Mouse (Mus musculus) brain, embryonic 14.5 days (tissue): ENCODE data around the gene Slc1a7. TPM values are rescaled to one million over a fixed set of nuclear protein-coding genes. Genes with fewer than 3 reads are reported as not detected.

ENCODE experiments used
- DNase-seq: peaks from one replicate; pipeline ENCODE4 v3.0.0-alpha.2; 2011; ENCODE audit warnings: low read depth
- CTCF ChIP-seq: fragments of 200-500 bp; IDR thresholded peaks from 2 replicates; pipeline ENCODE4 v1.5.1; 2012; ENCODE audit warnings: inconsistent platforms, mild to moderate bottlenecking, moderate library complexity, borderline replicate concordance; ENCODE audit not compliant: insufficient read depth, insufficient read length; ENCODE audit errors: extremely low read depth
- POLR2A ChIP-seq: fragments of 200-500 bp; IDR thresholded peaks from 2 replicates; pipeline ENCODE4 v1.6.1; 2012; ENCODE audit warnings: mild to moderate bottlenecking, inconsistent platforms, borderline replicate concordance; ENCODE audit not compliant: poor library complexity, insufficient read depth, insufficient read length, severe bottlenecking; ENCODE audit errors: extremely low read depth
- polyA plus RNA-seq: library from polyadenylated mRNA; depleted of rRNA; stranded (reverse); fragments of >200 nt; gene quantifications from 2 replicates; pipeline ENCODE4 v1.2.3, GENCODE M21; 2012

The Slc1a7 gene
- polyA plus RNA-seq, 1 experiment: 0.10 TPM

DNA sequence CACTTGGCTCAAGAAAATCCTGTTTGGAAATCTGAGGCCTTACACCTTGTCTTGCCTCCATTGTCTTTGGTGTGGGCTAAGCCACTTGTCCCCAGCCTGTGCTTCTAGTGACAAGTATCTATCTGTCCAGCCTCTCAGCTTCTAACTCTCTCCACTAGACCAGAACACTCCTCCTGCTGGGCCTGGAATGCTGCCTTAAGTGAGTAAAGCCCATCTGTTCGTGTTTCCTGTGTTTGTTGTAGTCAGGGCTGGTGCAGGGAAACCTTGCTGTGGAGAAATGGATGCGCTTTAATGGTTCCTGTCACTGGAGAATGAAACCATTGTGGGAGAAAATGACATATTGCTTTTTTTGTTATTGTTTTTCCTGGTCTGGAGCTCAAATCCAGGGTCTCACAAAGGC is 11.4 kb downstream of the Slc1a7 start:
- TF ChIP-seq CTCF: no peak
- TF ChIP-seq POLR2A: no peak
- peak; percentile 63 for DNase-seq

DNA sequence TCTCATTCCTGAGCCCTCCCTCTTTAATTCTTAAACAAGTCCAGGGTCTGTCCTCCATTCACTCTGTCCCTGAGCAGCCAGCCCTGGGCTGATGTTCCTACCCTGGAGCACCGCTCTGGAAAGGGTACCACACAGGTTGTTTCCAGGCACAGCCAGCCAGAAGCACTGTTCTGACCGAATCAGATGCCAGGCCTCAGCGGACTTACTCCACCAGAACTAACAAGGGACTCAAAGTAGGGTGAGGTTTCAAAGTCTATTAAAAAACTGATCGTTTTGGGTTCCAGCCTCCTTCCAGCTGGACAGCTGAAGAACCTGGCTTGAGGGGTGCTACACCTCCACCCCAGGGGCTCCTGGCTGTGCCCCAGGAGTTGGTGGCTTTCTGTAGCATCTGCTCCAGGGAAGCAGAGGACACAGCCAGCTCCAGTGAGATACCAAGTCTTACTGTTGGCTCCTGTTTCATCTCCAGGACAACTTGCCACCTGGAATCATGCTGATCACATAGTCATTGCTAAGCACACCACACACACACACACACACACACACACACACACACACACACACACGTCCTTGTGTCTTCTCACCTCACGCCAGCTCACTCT is 12.0 kb downstream of the Slc1a7 start:
- DNase-seq: no peak
- TF ChIP-seq CTCF: no peak
- no peak for TF ChIP-seq POLR2A

DNA sequence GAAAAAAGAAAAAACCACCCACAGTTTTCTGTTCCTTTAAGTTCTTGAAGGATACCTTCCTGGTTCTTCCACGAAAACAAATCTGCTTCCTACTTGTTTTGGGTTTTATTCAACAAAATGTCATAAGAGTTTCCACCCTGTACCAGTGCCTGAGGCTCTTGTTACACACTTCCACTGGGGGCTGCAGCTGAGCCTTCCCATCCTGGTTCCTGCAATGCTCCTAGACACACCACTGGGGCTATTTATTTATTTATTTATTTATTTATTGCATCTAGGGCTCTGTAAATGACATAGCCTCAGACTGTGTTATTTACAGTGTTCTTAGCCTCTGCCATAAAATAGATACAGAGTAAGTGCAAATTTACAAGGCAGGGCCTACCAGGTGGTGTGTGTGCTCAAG is 15.6 kb downstream of the Slc1a7 start:
- TF ChIP-seq POLR2A: no peak
- TF ChIP-seq CTCF: no peak
- DNase-seq: no peak

DNA sequence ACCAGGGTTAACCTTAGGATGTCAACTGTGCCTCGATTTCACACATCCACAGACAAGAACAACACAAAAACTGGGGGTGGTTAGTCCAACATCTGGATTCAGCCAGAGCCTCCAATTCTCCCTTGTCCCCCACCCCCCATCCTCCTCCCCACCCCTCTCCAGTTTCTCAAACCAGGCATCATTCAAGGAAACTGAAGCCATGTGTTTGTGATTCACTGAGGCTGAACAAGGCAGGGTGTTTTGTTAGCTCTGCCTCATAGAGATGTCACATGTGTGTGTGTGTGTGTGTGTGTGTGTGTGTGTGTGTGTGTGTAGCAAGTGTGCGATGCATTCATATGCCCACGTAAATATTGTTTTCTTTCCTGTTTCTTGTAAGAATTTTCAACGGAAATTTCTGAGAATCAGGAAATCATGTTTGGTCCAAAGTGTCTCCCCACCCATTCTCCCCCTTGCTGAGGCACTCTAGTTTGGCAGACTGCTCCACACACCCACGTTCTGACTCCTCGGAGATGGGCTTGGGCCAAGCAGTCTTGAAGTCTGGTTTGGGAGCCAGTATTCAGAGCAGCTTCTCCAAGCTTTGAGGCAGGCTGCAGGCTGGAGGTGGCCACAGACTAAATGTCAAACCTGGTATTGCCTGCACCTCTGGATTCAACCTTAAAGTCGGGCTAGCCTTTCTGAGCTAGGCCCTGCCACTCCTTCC is 16.3 kb downstream of the Slc1a7 start:
- TF ChIP-seq POLR2A (no peak), CTCF (no peak)
- DNase-seq: peak; percentile 50

DNA sequence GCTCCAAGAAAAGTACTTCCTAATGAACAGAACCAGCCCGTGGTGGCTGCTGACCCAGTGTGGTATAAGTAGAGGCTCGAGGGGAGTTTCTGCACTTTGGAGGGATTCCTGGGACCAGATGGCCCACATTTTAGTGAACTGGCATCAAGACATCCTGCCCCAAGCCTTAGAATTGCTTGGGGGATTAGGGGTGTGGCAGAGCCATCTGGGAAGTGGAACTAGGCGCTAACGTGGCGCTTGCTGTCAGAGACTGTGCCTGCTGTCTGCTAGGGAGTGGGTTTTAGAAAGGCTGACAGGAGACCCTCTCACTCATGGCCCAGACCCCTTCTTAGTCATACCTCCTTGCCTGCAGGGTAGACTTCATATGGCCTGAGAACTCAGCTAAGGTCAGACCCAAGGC is 17.7 kb downstream of the Slc1a7 start:
- DNase-seq: peak; percentile 55
- TF ChIP-seq POLR2A: no peak
- no peak for TF ChIP-seq CTCF

DNA sequence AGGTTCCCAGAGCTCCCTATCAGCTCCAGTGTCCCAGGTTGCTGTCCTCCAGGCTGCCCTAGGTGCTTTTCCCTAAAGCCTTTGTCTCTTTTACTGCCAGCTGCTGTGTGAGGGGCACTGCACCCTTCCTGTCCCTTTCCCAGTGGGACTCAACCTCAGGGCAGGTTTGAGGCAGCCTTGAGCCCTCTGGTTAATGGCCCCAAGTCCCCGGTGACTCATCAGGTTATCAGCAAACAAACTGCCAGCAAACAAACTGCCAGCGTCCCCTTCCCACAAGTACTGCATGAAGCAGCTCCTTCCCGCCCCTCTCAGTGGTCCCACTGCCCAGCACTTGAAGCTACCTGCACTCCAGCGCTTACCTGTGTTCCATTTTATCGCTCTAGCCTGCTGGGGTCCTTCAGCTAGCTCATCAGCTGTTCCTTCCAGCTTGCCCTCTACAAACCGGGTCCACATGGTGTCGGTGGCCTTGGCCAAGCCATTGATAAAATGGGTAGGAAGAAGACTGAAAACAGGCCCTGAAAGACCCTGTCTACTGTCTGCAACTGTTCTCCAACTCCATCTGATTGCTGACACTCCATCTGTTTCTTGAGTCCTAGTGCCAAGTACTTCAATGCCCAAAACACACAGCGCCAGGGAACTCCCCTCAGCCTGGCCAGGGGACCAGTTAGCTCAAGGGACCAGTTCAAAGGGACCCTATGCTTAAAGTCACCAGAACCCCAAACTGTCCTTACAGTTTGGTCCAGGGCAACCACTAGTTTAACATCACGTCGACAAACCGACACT is 18.4 kb downstream of the Slc1a7 start:
- TF ChIP-seq CTCF (no peak), POLR2A (no peak)
- no peak for DNase-seq

DNA sequence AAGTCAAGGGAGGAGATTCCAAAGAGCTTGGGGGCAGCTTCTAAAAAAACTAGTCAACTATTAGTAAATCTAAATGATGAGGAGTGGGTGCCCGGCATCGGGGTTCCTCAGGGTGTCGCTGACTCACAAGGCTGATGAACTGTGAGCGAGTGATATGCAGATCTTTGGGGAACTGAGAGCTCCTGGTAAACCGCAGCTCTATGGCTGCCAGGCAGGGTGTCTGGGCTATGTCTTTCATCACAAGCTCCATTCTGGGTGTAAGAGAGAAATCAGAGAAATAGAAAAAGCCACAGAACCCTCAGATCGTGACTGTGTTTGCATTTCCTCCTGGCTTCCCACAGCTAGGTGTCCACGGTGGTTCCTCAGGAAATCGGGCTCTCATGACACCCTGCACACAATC is 20.8 kb downstream of the Slc1a7 start:
- TF ChIP-seq POLR2A (no peak), CTCF (no peak)
- no peak for DNase-seq

DNA sequence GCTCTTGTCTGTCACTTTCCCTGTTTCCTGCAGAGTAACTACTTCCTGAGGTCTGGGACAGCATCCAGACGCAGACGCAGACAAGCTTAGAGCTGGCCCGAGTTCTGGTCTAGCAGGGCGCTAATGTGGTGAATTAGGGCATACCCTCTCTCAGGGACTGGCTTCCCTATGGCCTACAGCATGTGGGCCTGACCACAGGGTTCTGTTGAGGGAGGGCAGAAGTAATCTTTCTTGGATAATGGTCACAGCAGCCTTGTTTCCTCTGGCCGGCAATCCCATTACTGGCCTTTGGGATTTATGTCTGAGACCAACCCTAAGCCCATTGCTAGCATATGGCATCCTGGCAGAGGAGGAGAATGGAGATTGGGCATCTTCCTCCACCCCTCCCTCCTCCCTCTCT is 22.7 kb downstream of the Slc1a7 start:
- no peak for TF ChIP-seq CTCF
- no peak for TF ChIP-seq POLR2A
- no peak for DNase-seq

DNA sequence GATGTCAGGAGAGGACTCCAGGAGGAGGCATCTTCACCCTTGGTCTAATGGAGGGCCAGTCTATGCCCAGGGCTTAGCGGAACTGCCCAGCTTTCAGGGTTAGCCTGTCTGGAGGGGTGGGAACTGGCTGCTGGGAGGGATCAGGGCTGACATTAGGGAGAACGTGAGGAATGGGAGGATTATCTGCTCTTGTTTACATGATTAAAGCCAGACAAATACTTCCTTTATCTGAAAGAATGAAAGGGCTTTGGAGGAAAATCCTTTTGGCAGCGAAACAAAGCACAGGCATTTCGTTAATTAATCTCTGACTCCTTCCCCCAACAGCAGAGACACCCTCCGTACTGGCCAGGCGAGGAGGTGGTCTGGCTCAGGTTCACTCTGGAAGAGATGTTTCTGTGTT is 23.7 kb downstream of the Slc1a7 start:
- no peak for TF ChIP-seq CTCF
- no peak for TF ChIP-seq POLR2A
- DNase-seq: peak; percentile 54

DNA sequence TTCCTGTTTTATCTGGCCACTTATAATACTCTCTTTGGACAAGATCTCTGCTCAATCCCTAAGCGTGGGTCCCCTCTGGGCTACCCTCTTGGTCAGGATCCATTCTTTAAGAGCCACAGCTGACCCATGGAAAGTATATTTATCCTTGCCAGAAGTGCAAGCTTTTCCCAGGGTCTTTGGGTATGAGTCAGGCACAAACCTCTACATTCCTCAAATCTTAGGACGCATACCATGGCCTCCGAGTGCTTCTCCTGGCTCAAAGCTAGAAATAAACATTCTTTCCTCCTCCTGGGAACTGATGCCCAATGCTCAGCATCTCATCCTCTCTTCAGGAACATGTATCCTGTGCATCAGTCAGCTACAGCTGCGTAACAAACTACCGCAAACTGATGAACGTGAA is 26.9 kb downstream of the Slc1a7 start:
- TF ChIP-seq POLR2A: no peak
- TF ChIP-seq CTCF: no peak
- DNase-seq: no peak

DNA sequence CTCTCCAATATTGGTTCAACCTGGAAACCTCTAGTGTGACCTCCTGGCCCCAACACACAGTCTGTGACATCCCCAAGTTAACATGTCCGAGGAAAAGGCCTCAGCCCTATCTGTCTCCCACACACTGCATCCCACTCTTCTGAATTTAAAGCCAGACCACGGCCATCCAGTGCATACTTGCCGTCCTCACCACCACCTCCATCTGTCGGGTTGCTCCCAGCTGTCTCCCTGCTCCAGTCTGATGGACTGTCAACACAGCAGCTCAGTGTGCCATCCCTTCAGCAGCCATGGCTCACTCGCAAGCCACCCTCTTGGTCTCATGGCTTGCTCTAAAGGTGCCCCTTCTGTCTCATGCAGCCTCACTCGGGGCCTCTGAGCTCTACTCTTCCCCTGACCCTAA is 27.6 kb downstream of the Slc1a7 start:
- TF ChIP-seq POLR2A (no peak), CTCF (no peak)
- DNase-seq: no peak
